Mouse (Mus musculus) brain, embryonic 14.5 days (tissue): ENCODE measurements around the gene Gm15319.
"Not testable (repeated sequence)": the region's sequence is repeated elsewhere in the genome, so short reads cannot be mapped to it uniquely, and the experiment has no call there.

ENCODE experiments used
- CTCF ChIP-seq: fragments of 200-500 bp; IDR thresholded peaks from 2 replicates; pipeline ENCODE4 v1.5.1; 2012; ENCODE audit warnings: inconsistent platforms, mild to moderate bottlenecking, moderate library complexity, borderline replicate concordance; ENCODE audit not compliant: insufficient read depth, insufficient read length; ENCODE audit errors: extremely low read depth
- POLR2A ChIP-seq: fragments of 200-500 bp; IDR thresholded peaks from 2 replicates; pipeline ENCODE4 v1.6.1; 2012; ENCODE audit warnings: mild to moderate bottlenecking, inconsistent platforms, borderline replicate concordance; ENCODE audit not compliant: poor library complexity, insufficient read depth, insufficient read length, severe bottlenecking; ENCODE audit errors: extremely low read depth

GRCm38 (mm10) chr8:20381637-20382036 lies 18.6 kb upstream of the Gm15319 start:
- not testable (repeated sequence) for TF ChIP-seq CTCF, POLR2A
